Mouse (Mus musculus) mesoderm, embryonic 11.5 days (tissue): ENCODE measurements around the gene Otop3.

Experiments
- DNase-seq: peaks from one replicate; pipeline ENCODE4 v3.0.0-alpha.2; 2012; ENCODE audit warnings: low read depth, low spot score

Otop3 gene

DNA sequence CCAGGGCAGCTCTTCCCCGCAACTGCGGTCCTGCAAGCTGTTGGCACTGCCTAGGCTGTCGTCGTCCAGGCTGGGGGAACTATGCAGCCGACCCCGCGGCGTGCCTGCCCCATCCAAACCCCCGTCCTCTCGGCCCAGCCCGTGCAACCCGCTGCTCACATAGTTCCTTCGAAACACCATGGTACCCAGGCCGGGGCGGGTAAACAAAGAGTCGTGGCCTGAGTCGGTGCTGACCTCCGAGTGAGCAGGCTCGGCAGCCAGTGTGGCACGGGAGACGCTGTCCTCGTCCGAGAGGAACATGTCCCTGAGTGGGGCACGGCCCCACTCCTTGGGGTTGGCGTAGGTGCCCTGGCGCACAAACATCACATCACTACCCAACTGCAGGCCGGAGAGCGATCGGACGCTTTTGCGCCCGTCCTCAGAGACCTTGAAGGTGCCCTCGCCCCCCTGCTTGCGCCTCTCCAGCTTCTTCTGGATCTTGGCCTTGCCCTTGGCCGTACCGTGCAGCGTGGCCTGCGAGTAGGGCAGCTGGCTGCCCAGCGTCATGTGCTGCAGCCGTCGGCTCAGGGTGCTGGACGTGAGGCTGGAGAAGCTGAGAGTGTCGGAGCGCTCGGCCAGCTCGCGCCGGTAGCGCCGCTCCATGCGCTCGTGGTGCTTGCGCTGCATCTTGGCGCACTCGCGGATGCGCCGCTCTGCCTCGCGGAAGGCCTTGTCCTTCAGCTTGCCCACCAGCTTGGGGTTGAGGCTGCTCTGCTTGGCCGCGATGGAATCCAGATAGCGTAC lies 16.1 kb upstream of the Otop3 start:
- no peak for DNase-seq

DNA sequence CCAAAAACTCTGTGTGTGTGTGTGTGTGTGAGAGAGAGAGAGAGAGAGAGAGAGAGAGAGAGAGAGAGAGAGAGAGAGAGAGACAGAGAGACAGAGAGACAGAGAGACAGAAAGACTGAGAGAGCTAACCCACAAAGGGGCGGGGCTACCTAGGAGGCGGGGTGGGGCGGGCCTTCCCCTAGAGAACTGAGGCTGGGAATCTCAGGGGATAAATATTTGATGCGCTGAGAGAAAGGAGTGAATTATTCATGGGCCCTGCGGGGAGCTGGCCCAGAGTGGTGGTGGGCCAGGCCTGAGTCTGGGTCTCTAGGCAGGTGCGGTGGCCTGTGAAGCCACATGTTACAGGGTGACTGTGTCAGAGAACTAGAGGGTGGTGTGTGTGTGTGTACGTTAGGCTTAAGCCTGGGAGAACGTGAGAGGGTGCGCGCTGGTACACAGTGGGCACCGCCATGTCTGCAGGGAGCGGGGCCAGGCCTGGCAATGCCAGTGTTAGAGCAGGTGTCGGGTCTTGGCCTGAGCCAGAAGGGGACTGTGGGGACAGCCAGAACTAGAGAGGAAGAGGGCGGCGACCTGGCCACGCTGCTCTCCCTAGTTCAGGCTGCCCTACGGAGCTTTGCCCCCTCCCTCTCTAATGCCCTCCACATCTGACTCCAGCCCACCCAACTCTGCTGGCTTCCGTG lies 14.7 kb upstream of the Otop3 start:
- no peak for DNase-seq

DNA sequence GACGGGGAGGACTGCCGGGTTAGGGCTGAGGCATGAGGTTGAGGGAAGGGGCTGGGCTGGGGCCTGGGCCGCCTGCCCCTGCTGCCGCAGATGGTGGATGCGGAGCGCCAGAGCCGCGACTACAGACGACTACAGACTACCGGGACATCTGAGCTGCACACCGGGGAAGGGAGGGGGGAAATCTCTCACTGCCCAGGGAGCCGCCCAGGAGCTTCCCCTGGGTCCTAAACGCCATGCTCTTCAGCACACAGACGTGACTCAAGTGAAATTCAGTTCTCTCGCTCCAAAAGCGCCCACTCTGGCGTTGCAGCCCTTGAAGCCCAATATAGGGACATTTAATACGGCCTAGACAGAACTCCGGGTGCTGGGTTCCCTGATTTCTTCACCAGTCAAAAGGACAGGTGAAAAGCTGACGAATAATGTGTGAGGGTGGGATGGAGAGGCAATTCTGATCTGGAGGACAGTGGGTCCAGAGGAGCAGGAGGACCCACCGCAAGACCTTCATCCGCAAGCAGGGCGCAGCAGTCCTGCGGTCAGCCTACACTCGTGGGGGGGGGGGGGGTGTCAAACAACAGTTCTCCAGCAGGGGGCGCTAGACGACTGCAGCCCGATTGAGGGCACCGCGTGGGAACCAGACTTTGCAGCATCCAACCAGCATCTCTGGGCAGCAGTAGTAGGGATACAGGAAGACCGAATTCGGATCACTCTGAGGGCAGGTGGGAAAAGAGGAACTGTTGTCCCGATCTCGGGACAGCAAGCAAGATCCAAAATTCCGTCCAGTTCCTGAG lies 12.4 kb upstream of the Otop3 start, which contains the start of gene Ush1g:
Gene Ush1g, minus strand, starts transcription at position 136 of the 788 bp plus-strand sequence.
- DNase-seq, result peak; percentile 79

DNA sequence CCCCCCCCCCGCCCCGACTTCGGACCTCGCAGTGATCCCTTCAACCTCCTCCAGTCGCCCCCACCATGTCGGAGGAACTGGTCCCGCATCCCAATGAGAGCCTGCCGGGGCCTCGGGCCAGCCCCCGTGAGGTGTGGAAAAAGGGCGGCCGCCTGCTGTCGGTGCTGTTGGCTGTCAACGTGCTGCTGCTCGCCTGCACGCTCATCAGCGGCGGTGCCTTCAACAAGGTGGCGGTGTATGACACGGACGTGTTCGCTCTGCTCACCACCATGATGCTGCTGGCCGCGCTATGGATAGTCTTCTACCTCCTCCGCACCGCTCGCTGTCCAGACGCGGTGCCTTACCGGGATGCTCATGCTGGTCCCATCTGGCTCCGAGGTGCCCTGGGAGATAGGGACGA lies 11.2 kb upstream of the Otop3 start:
- DNase-seq, result no peak

DNA sequence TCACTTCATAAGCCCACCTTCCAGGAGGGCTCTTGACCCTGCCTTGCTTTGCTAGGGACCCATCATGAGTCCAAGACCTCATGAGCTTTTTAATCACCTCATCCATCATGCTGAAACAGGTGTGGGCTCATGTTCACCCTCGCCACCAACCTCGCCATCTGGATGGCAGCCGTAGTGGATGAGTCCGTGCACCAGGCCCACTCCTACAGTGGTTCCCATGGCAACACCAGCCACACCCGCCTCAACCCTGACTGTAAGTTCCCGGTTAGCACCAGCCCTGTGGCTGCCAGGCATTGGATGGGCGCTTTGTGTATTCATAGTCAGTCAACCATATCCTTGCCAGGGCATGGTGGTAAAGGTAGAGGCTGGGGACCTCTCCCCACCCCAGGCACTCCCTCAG lies 7.8 kb upstream of the Otop3 start:
- no peak for DNase-seq

DNA sequence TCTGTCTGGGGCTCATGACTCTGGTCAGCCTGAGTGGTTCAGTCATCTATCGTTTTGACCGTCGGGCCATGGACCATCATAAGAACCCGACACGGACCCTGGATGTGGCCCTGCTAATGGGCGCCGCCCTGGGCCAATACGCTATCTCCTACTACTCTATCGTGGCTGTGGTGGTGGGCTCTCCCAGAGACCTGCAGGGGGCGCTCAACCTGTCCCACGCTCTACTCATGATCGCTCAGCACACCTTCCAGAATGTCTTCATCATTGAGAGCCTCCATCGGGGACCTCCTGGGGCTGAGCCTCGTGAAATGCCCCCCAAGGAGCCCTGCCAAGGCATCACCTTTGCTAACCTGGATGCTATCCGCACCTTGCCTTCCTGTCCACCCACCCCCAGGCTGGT lies 5.2 kb upstream of the Otop3 start:
- DNase-seq, result no peak

DNA sequence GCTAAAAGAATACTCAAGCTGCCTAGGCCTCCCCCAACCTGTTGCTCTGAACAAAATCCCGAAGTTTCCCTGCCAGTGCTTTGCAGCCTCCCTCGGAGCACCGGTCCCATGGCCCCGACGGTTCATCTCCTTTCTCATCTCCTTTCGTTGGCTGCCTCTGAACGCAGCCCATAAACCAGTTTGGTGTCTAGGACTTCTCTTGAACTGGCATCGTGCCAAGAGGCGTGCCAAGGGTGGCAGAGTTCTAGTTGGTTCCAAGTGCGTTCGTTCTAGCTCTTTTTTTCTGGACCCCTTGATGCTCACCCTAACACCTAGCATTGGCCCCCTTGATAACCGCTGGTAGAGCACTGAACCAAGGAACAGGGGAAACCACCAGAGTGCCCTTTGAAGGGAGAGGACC lies 692 bp downstream of the Otop3 start:
- DNase-seq, result no peak

DNA sequence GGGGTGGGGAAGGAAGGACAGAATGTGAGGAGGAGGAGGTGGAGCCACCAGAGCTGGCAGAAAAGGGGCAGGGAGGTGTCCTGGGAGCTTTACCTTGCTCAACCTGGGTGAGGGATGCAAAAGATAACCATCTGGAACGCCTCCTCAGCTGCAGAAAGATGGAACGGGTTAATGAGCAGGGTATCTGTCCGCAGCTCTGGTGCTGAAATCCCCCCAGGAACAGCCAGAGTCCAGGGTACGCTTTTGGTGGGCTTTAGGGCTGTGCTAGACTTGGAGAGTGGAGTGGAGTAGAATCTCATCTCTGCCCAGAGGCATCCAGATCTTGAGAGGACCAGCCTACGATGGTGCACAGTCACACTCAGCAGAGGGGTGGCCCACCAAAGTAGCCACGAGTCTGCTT lies 1.6 kb downstream of the Otop3 start:
- DNase-seq, result peak; percentile 52

DNA sequence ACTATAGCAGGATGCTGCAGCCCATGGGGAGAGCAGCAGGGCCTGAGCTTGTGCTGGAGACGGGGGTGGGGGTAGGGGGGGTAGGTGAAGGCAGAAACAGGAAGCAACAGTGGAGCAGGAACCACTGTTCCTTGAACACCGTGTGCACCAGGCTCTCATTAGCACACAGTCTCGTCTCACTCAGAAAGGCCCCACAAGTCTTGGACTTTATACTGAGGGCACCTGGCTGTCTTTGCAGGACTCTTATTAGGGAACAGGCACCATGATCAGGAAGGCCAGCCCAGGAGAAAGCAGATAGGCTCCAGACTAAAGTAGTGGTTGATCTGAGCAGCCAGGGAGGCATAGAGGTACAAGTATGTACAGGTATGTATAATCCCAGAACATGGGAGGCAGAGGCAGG lies 2.8 kb downstream of the Otop3 start:
- DNase-seq, result no peak

DNA sequence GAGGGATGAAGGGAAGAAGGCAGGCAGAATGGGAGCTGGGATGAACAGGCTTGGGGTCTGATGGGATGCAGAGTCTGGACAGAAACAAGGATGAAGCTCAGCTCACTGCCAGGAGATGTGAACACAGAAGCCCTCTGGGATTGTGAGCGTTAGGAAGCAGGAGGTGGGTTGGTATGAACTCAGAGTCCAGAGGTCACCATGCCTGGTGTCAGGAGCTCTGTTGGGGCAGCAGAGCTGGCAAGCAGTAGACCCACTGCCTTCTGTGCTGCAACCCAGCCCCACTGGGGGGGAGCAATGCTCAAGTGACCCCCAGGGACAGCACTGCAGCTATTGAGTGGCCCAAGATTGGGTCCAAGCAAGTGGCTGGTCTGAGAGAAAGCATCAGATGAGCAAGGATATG lies 3.3 kb downstream of the Otop3 start:
- no peak for DNase-seq

DNA sequence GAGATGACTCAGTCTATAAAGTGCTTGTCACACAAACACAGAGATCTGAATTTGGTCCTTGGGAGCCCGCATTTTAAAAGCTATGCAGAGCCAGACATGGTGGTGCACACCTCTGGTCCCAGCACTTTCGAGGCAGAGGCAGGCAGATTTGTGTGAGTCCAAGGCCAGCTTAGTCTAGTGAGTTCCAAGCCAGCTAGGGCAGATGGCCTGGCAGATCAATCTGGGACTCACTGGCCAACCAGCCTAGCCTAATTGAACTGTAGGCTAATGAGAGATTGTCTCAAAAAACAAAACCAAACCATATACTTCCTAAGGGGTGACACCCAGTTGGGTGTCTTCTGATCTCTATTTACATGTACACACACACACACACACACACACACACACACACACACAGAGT lies 6.7 kb downstream of the Otop3 start:
- DNase-seq, result no peak

DNA sequence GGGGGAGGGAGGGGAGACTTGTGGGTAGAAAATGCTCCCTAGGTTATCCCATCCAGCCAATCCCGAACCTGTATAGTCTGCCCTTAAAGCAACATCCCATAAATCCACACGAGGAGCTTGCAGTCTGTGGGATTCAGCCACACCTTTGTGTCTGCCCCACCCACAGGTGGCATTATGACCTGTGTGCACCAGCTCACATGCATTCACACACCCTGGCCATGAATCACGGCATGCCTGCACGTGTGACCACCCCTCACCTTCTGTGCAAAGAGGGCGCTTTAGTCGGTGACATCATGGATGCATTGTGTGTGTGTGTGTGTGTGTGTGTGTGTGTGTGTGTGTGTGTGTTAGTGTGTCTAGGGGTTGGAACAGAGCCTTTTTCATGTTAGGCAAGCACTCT lies 7.3 kb downstream of the Otop3 start:
- DNase-seq, result no peak

DNA sequence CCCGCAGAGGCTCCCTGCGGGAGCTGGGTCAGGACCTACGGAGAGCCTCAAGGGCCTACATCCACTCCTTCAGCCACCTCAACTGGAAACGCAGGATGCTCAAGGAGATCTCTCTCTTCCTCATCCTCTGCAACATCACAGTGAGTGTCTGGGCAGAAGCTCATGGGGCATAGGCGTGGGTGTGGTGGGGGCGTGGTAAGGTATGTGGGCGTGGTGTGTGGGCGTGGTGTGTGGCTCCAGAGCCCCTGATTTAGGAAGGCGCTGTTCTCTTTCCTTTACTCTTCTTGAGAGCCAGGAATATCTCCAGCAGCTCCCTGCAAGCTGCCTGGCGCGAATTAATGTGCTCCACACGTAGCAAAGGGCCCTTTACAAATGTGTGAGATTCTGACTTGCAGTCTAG lies 10.4 kb downstream of the Otop3 start:
- DNase-seq, result no peak

DNA sequence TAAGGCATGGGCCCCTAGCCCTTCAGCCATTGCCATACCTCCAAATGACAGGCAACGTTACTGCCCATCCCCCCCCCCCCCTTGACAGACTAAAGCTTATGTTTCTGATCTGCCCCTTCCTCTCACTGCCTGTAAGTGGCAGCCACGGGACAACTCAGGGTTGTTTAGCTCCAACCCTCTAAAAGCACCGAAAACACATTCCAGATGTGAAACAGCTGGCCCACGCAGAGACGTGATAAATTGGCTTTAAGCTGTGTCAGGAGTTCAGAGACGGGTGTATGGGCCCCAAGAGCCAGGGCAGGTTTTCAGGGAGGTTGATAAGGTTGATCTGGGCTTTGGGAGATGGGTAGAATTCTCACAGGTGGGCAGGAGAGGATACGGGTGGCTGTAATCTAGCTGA lies 11.0 kb downstream of the Otop3 start:
- DNase-seq, result peak; percentile 76

DNA sequence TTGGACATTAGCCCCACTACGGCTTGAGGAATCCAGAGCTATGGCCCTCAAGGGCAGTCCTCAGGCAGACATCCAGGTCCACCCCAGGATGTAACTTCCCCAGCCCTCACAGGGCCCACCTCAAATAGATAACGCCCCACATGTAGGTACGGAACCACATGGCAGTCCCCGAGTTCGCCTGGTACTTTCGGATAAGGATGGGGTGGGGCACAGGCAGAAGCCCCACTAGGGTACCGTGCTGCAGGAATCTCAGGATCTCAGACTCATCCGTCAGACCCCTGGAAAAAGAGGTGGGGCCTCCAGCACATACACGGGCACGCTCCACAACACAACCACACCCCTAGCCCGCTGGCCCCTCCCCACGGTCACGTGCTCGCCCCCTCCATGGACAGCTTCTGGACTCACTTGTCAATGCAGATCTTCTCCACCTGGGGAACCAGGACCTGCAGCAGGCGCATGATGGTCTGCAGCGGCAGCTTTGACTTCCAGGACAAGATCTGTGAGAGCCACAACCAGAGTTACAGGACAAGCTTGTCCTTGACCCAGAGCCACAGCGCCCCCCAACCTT lies 14.2 kb downstream of the Otop3 start:
- no peak for DNase-seq

DNA sequence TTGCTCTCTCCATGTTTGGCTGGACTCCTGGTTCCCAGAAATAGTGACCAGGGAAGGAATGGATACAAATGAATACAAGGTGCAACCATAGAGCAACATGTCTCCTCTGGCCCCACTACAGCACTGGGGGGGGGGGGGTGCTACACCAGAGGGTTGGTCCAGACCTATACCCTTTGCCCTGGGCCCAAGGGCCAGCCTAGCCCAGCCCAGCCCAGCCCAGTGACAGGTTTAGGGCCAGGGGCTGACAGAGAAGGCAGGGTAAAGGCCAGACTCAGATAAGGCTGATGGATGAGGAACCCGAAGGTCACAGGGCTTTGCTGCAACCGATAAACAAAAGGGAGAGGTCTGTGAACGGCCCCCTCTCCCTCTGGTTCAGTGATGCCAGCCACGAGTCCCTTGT lies 15.4 kb downstream of the Otop3 start:
- no peak for DNase-seq

DNA sequence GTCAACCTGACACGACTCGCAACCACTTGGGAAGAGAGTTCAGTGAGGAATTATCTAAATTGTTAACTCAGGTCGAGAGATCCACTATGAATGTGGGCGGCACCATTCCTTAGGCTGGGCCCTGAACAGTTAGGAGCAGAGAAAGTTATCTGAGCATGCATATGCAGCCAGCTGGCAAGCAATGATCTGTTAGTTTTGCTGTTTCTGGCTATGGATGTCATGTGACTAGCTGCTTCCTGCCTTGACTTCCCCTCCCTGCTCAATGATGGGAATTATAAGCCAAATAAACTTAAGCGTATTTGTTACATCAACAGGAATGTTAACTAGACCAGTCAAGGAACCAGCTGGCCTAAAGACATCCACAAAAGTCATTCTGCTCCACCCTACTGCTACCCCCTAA lies 18.8 kb downstream of the Otop3 start:
- no peak for DNase-seq

DNA sequence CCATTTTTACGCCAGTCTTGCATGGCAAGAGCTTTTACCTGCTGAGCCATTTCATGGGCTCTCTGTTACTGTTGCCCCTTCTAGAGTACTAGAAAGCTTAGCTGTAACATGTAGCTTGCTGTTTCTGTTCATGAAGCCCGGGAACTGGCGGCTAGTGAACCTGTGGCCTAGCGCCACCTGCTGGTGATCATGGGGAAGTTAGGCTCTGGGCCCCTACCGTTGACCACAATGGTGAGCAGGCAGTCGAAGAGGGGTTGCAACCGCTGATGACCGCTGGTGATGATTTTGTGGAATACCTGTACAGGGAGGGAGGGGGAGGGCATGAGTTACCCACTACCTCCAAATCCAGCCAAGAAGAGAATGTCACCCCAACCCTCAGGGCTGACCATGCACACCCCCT lies 19.7 kb downstream of the Otop3 start:
- DNase-seq, result peak; percentile 88

DNA sequence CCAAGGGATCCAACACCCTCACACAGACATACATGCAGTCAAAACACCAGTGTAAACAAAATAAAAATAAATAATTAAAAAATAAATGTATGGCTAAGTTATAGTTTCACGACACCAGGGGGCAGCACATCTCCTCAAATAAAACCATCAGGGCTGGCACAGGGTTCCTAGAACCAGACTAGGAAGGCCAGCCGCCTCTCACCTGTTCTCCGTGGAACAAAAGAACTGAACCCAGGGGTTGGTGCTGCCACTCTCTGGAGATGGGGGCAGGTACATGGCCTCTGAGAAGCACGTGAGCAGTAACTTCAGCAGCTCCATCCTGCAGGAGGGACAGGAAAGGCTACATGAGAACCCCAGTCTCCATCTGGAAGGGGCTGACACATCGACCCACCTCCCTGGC lies 23.9 kb downstream of the Otop3 start:
- peak; percentile 73 for DNase-seq

DNA sequence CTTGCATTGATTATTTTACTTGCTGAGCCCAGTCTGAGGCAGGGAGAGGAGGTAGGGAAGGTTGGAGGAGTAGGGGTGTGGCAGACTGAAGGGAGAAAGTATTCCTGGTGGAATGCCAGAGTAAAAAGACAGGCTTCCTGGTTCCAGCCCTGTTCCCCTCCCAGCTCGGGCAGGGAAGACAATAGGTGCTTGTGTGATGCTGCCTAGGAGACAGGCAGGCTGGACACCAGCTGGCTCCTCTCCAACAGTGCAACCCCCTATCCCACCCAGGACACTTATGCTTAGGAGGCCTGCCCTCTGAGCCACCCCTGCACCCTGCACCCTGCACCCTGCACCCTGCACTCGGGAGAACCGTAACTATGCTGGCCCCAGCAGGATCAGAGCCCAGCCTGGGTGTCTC lies 24.8 kb downstream of the Otop3 start:
- DNase-seq, result no peak

DNA sequence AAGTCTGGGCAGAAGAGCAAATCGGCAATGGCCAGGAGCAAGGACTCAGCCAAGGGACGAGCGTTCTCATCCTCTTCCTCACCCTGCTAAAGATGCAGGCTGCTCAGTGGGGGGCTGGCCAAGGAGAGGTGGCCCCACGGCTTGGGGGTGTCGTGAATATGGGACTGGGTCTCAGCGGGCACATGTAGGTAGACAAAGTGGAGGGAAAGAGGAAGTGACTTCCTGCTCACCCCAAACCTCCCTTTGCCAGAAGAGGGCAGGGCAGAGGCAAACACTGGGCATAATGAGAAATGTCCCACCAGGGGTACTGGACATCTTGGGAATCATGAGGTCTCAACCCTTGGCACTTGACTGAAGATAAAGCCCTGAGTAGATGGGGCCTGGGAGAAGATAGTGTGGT lies 25.2 kb downstream of the Otop3 start:
- no peak for DNase-seq

DNA sequence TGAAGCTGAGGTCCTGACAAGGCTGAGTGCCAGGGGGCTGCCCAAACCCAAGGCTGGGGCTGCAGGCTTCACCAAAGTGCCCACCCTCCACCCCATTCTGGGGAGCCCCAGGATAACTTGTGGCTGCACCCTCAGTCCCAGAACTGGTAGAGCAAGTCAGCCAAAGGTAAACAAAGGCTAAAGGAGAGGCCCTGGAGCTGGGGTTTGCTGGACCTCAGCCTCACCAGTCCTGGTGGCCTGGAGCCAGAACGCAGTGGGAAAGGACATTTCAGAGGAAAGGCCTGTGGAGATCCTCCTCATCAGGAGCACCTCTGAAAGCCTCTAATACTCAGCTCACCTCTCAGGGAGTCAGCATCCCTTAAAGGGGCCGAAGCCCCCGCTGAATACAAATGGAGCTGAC lies 29.6 kb downstream of the Otop3 start:
- no peak for DNase-seq
